Mouse (Mus musculus) lung, adult 2 months (tissue): ENCODE data around the gene Hemk1.

Experiments used
- CTCF ChIP-seq: fragments of 200-500 bp; IDR thresholded peaks from 2 replicates; pipeline ENCODE4 v1.5.1; 2011; ENCODE audit warnings: mild to moderate bottlenecking, low read length, control low read depth; ENCODE audit not compliant: insufficient read depth
- POLR2A ChIP-seq: fragments of 200-500 bp; IDR thresholded peaks from 2 replicates; pipeline ENCODE4 v1.6.1; 2011; ENCODE audit warnings: low read depth, mild to moderate bottlenecking, control low read depth, low read length, borderline replicate concordance; ENCODE audit errors: extremely low read depth

DNA sequence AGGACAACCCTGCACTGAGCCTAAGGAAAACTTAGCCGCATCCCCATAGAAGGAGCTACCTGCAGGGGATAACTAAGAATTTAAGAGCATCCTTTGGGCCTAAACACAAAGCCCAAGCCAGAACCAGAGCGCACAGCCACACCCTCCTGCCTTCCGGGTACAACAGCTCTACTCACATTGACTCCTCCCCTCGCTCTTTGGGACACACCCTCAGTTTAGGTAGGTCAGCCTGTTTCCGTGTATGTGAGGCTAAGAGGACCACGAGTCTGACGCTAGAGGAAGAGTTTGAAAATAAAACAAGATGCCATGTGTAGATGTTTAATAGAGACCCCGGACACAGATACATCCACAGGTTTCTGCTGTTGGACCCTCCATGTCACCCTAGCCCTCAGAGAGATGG lies 49.4 kb downstream of the Hemk1 start:
- TF ChIP-seq CTCF (no peak), POLR2A (peak; percentile 52; the same call in 1 of the 2 replicates)
